Mouse (Mus musculus): ENCODE measurements around the gene Aven.
"Not testable (repeated sequence)": the region's sequence is repeated elsewhere in the genome, so short reads cannot be mapped to it uniquely, and the experiment has no call there.

The Aven gene

GRCm38 (mm10) chr2:112492856-112493538, at the start of gene Aven:
TSS of gene Aven (plus strand) at chr2:112492964.
- DNase-seq (ENCODE audit: low read depth, low spot score): peak; percentile 79

- DNase-seq (ENCODE audit: low read depth, low spot score): no peak
Measured at GRCm38 (mm10) chr2:112443491-112443890, 49.3 kb upstream of the Aven start.

- no peak for DNase-seq (ENCODE audit: low read depth, low spot score)
Measured at GRCm38 (mm10) chr2:112445511-112445910, 47.3 kb upstream of the Aven start.

- DNase-seq (ENCODE audit: low read depth, low spot score): not testable (repeated sequence)
Measured at GRCm38 (mm10) chr2:112448046-112448445, 44.7 kb upstream of the Aven start.

GRCm38 (mm10) chr2:112448510-112449059, 44.2 kb upstream of the Aven start:
- DNase-seq (ENCODE audit: low read depth, low spot score): no peak

GRCm38 (mm10) chr2:112449597-112450296, 43.0 kb upstream of the Aven start:
- peak; percentile 34 for DNase-seq (ENCODE audit: low read depth, low spot score)

- DNase-seq (ENCODE audit: low read depth, low spot score): not testable (repeated sequence)
Measured at GRCm38 (mm10) chr2:112452513-112452912, 40.3 kb upstream of the Aven start.

GRCm38 (mm10) chr2:112454125-112454861, 38.5 kb upstream of the Aven start:
- no peak for DNase-seq (ENCODE audit: low read depth, low spot score)

- DNase-seq (ENCODE audit: low read depth, low spot score): peak; percentile 95
Measured at GRCm38 (mm10) chr2:112454862-112455564, 37.8 kb upstream of the Aven start, which contains the start of gene Emc7. TSS of gene Emc7 (plus strand) at chr2:112454997.

GRCm38 (mm10) chr2:112460557-112460956, 32.2 kb upstream of the Aven start:
- no peak for DNase-seq (ENCODE audit: low read depth, low spot score)

GRCm38 (mm10) chr2:112469542-112469941, 23.2 kb upstream of the Aven start:
- DNase-seq (ENCODE audit: low read depth, low spot score): no peak

GRCm38 (mm10) chr2:112470961-112471381, 21.8 kb upstream of the Aven start:
- DNase-seq (ENCODE audit: low read depth, low spot score): no peak

- no peak for DNase-seq (ENCODE audit: low read depth, low spot score)
Measured at GRCm38 (mm10) chr2:112472076-112472475, 20.7 kb upstream of the Aven start.

- no peak for DNase-seq (ENCODE audit: low read depth, low spot score)
Measured at GRCm38 (mm10) chr2:112474997-112475724, 17.6 kb upstream of the Aven start.

- no peak for DNase-seq (ENCODE audit: low read depth, low spot score)
Measured at GRCm38 (mm10) chr2:112476554-112476953, 16.2 kb upstream of the Aven start.

GRCm38 (mm10) chr2:112480669-112481068, 12.1 kb upstream of the Aven start, which contains the start of gene Chrm5:
TSS of gene Chrm5 (minus strand) at chr2:112480769.
- no peak for DNase-seq (ENCODE audit: low read depth, low spot score)

GRCm38 (mm10) chr2:112481564-112481963, 11.2 kb upstream of the Aven start:
- peak; percentile 62 for DNase-seq (ENCODE audit: low read depth, low spot score)

GRCm38 (mm10) chr2:112482533-112483333, 10.0 kb upstream of the Aven start:
- no peak for DNase-seq (ENCODE audit: low read depth, low spot score)

- DNase-seq (ENCODE audit: low read depth, low spot score): no peak
Measured at GRCm38 (mm10) chr2:112483334-112483651, 9.5 kb upstream of the Aven start.

- no peak for DNase-seq (ENCODE audit: low read depth, low spot score)
Measured at GRCm38 (mm10) chr2:112484886-112485285, 7.9 kb upstream of the Aven start.
